Mouse (Mus musculus): ENCODE results near the gene Apoc3. TPM values are rescaled to one million over a fixed set of nuclear protein-coding genes. Genes with fewer than 3 reads are reported as not detected.
A peak's percentile ranks its signal among the peaks of the same experiment; 100 is the strongest.

The Apoc3 gene
- total and polyA plus RNA-seq, 3 experiments = not detected

- H3K27ac ChIP-seq (ENCODE audit: control insufficient read depth, low read depth, low read length) = no peak overlapping the region
- H3K9ac ChIP-seq (ENCODE audit: control insufficient read depth, low read depth, low read length, poor library complexity, severe bottlenecking) = no peak overlapping the region
- no peaks in the 10 kb centered on the region for H3K9me3 ChIP-seq (replicated peaks; ENCODE audit: insufficient read depth, low read length)
- DNase-seq (ENCODE audit: low read depth, low spot score) = peak; percentile 56
- TF ChIP-seq SMC3 (IDR thresholded peaks at IDR 0.05; ENCODE audit: low read depth, low read length) (peak; percentile 59), ZC3H11A (IDR thresholded peaks at IDR 0.05; ENCODE audit: low read depth, low read length) (peak; percentile 40), CTCF (IDR thresholded peaks at IDR 0.05 in 2 of 3, conservative IDR thresholded peaks at IDR 0.05 in 1 of 3; ENCODE audit: control insufficient read depth in 1 of 3, insufficient read depth in 1 of 3, low read depth in 2 of 3, low read length in 3 of 3, poor library complexity in 1 of 3, severe bottlenecking in 1 of 3) (peak in 2 of 3 experiments; percentile 9 to 64; a peak in 2 of 6 replicates), ETS1 (IDR thresholded peaks at IDR 0.05; ENCODE audit: low read depth, low read length) (no peak), RAD21 (IDR thresholded peaks at IDR 0.05; ENCODE audit: low read depth, low read length) (peak; percentile 60), NRF1 (IDR thresholded peaks at IDR 0.05; ENCODE audit: insufficient read depth, low read depth, low read length, poor library complexity, severe bottlenecking) (no peak)
- no peak overlapping the region for H3K4me3 ChIP-seq (ENCODE audit: control insufficient read depth in 1 of 2, insufficient read depth in 1 of 2, low read depth in 2 of 2, low read length in 2 of 2)
- H3K79me2 ChIP-seq (ENCODE audit: control insufficient read depth, insufficient read depth, low read length, poor library complexity) = no peaks in the 10 kb centered on the region
- no peaks in the 10 kb centered on the region for H3K27me3 ChIP-seq (ENCODE audit: control insufficient read depth in 1 of 2, insufficient read depth in 2 of 2, low read length in 2 of 2)
- peaks cover 0 to 25% of the 10 kb centered on the region in 2 experiments; a peak in 2 of 4 replicates for H3K36me3 ChIP-seq (ENCODE audit: control insufficient read depth in 1 of 2, insufficient read depth in 2 of 2, low read length in 2 of 2)
- H3K4me1 ChIP-seq (ENCODE audit: control insufficient read depth in 1 of 2, insufficient read depth in 2 of 2, low read length in 2 of 2) = no peaks in the 10 kb centered on the region
Observed at GRCm38 (mm10) chr9:46191644-46192043, 43.8 kb downstream of the Apoc3 start.

GRCm38 (mm10) chr9:46191234-46191633, 44.2 kb downstream of the Apoc3 start:
- TF ChIP-seq GABPA (IDR thresholded peaks at IDR 0.05; ENCODE audit: low read depth, low read length) (no peak), ELF1 (IDR thresholded peaks at IDR 0.05; ENCODE audit: low read depth, low read length) (no peak), MEF2A (IDR thresholded peaks at IDR 0.05; ENCODE audit: extremely low read depth, insufficient replicate concordance, low read depth, low read length, poor library complexity, severe bottlenecking) (no peak), SIN3A (IDR thresholded peaks at IDR 0.05; ENCODE audit: low read length) (no peak), TCF12 (IDR thresholded peaks at IDR 0.05; ENCODE audit: low read depth, low read length) (no peak), CTCF (IDR thresholded peaks at IDR 0.05 in 2 of 3, conservative IDR thresholded peaks at IDR 0.05 in 1 of 3; ENCODE audit: control insufficient read depth in 1 of 3, insufficient read depth in 1 of 3, low read depth in 2 of 3, low read length in 3 of 3, poor library complexity in 1 of 3, severe bottlenecking in 1 of 3) (no peak), ZNF384 (IDR thresholded peaks at IDR 0.05; ENCODE audit: low read depth, low read length) (no peak), POLR2A (IDR thresholded peaks at IDR 0.05; ENCODE audit: control insufficient read depth in 1 of 2, insufficient read depth in 1 of 2, low read depth in 1 of 2, low read length in 2 of 2, poor library complexity in 1 of 2) (no peak), MYB (IDR thresholded peaks at IDR 0.05; ENCODE audit: low read depth, low read length) (no peak), UBTF (IDR thresholded peaks at IDR 0.05; ENCODE audit: borderline replicate concordance, insufficient read depth, low read depth, low read length) (no peak), USF2 (IDR thresholded peaks at IDR 0.05; ENCODE audit: borderline replicate concordance in 1 of 2, insufficient read depth in 1 of 2, low read depth in 1 of 2, low read length in 2 of 2) (no peak), TAL1 (IDR thresholded peaks at IDR 0.05; ENCODE audit: low read length) (no peak), CHD1 (IDR thresholded peaks at IDR 0.05; ENCODE audit: low read depth, low read length) (no peak), EP300 (IDR thresholded peaks at IDR 0.05; ENCODE audit: low read depth in 1 of 2, low read length in 2 of 2) (no peak), ETS1 (IDR thresholded peaks at IDR 0.05; ENCODE audit: low read depth, low read length) (no peak), SMC3 (IDR thresholded peaks at IDR 0.05; ENCODE audit: low read depth, low read length) (no peak), ZKSCAN1 (IDR thresholded peaks at IDR 0.05; ENCODE audit: low read depth, low read length) (no peak), MAZ (IDR thresholded peaks at IDR 0.05; ENCODE audit: low read depth, low read length) (no peak), POLR2AphosphoS2 (IDR thresholded peaks at IDR 0.05; ENCODE audit: low read length) (no peak), ZMIZ1 (IDR thresholded peaks at IDR 0.05; ENCODE audit: low read depth, low read length) (no peak)
- Histone ChIP-seq H3K36me3 (ENCODE audit: control insufficient read depth in 1 of 2, insufficient read depth in 2 of 2, low read length in 2 of 2) (peaks cover 0 to 22% of the 10 kb centered on the region in 2 experiments; a peak in 2 of 4 replicates), H3K4me1 (ENCODE audit: control insufficient read depth in 1 of 2, insufficient read depth in 2 of 2, low read length in 2 of 2) (no peaks in the 10 kb centered on the region), H3K27me3 (ENCODE audit: control insufficient read depth in 1 of 2, insufficient read depth in 2 of 2, low read length in 2 of 2) (no peaks in the 10 kb centered on the region), H3K9ac (ENCODE audit: control insufficient read depth, low read depth, low read length, poor library complexity, severe bottlenecking) (no peak overlapping the region), H3K27ac (ENCODE audit: control insufficient read depth, low read depth, low read length) (no peak overlapping the region), H3K79me2 (ENCODE audit: control insufficient read depth, insufficient read depth, low read length, poor library complexity) (no peaks in the 10 kb centered on the region), H3K9me3 (replicated peaks; ENCODE audit: insufficient read depth, low read length) (no peaks in the 10 kb centered on the region), H3K4me3 (ENCODE audit: control insufficient read depth in 1 of 2, insufficient read depth in 1 of 2, low read depth in 2 of 2, low read length in 2 of 2) (no peak overlapping the region)
- DNase-seq (ENCODE audit: low read depth, low spot score) = no peak
